Mouse (Mus musculus) midbrain, embryonic 11.5 days (tissue): Measurements from ENCODE around the gene Ncam1. TPM values are rescaled to one million over a fixed set of nuclear protein-coding genes. Genes with fewer than 3 reads are reported as not detected.

Experiments
- ATAC-seq: fragments of 200-750 bp; cut with Nextera tagmentation; 2 replicates; pipeline ENCODE4 v1.8.0; 2017; ENCODE audit warnings: moderate TSS enrichment, moderate library complexity; ENCODE audit not compliant: low FRiP score
- DNase-seq: peaks from one replicate; pipeline ENCODE4 v3.0.0; 2015; ENCODE audit warnings: low spot score; ENCODE audit errors: missing footprints
- H3K27ac ChIP-seq: fragments of 300-500 bp; sonication (generic); 2 replicates; pipeline ENCODE4 v1.5.1; 2014; ENCODE audit warnings: low read depth, low read length
- H3K27me3 ChIP-seq: fragments of 300-500 bp; sonication (generic); 2 replicates; pipeline ENCODE4 v1.6.1; 2014; ENCODE audit warnings: mild to moderate bottlenecking, low read length, moderate library complexity, mixed read lengths; ENCODE audit not compliant: control insufficient read depth, insufficient read depth
- H3K36me3 ChIP-seq: fragments of 300-500 bp; sonication (generic); 2 replicates; pipeline ENCODE4 v1.6.1; 2014; ENCODE audit warnings: mild to moderate bottlenecking, low read length, moderate library complexity, mixed read lengths; ENCODE audit not compliant: control insufficient read depth, insufficient read depth
- H3K4me1 ChIP-seq: fragments of 300-500 bp; sonication (generic); 2 replicates; pipeline ENCODE4 v1.6.1; 2014; ENCODE audit warnings: low read length; ENCODE audit not compliant: control insufficient read depth, insufficient read depth
- H3K4me2 ChIP-seq: fragments of 300-500 bp; sonication (generic); 2 replicates; pipeline ENCODE4 v1.6.1; 2014; ENCODE audit warnings: mild to moderate bottlenecking, moderate library complexity
- H3K4me3 ChIP-seq: fragments of 300-500 bp; sonication (generic); 2 replicates; pipeline ENCODE4 v1.5.1; 2014; ENCODE audit warnings: low read depth, low read length
- H3K9ac ChIP-seq: fragments of 300-500 bp; sonication (generic); 2 replicates; pipeline ENCODE4 v1.6.1; 2014; ENCODE audit warnings: low read length
- H3K9me3 ChIP-seq: fragments of 300-500 bp; sonication (generic); 2 replicates; pipeline ENCODE4 v1.6.1; 2016; ENCODE audit warnings: low read length; ENCODE audit not compliant: control insufficient read depth
- WGBS: fragments of 180-500 bp; shearing (Covaris S2); extraction: QIAGEN DNeasy Blood & Tissue Kit; methylation state at CpG from one replicate; pipeline ENCODE4 v1.1.7; 2014; 5-methylcytosine and 5-hydroxymethylcytosine counted together
- polyA plus RNA-seq: library from polyadenylated mRNA; unstranded; fragments of >200 nt; fragmentation: Nextera tagmentation; extraction: Ambion mirVana; gene quantifications from 2 replicates; pipeline ENCODE4 v1.2.1, GENCODE M21; 2014

Ncam1 gene
- polyA plus RNA-seq, 1 experiment from 2014 or later = 107 TPM

GRCm38 (mm10) chr9:49530739-49531138, 268.0 kb downstream of the Ncam1 start:
- H3K4me2 ChIP-seq = no peak overlapping the region
- WGBS = 55% methylated on average over 4 of the region's 4 CpGs
- H3K4me1 ChIP-seq = peaks cover 15% of the 10 kb centered on the region
- no peak for DNase-seq
- no peaks in the 10 kb centered on the region for H3K9me3 ChIP-seq
- H3K27ac ChIP-seq = no peak overlapping the region
- no peak overlapping the region for H3K4me3 ChIP-seq
- H3K9ac ChIP-seq = no peak overlapping the region
- H3K36me3 ChIP-seq = no peaks in the 10 kb centered on the region
- no peak for ATAC-seq
- H3K27me3 ChIP-seq = no peaks in the 10 kb centered on the region

DNA sequence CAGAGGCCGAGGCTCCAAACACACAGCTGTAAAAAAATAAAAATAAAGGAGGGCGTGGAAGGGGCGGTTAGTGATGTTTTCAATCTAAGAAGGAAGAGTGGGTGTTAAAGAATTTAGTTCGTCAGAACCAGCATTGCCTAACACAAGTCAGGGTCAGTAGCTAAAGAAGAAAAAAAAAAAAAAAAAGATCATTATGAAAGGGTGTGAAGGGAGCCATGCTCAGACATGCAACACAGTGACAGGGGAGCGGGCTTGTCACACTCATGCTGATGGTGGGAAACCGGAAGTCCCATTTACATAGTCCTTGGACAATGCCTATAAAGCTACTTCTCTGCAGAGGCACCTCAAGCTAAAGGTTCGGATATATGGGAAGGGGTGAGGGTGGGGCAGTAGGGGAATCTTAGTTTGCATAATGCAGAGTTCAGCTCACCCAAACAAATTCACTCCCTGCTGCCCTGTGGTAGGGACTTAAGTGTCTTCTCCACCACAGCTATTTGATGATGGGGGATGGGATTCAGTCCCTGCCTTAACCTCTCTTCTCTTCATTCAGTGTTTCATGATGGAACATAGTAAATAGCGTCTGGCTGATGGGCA, 269.3 kb downstream of the Ncam1 start:
- H3K27ac ChIP-seq = no peak overlapping the region
- no peak overlapping the region for H3K4me2 ChIP-seq
- ATAC-seq (no peak), DNase-seq (no peak)
- H3K9me3 ChIP-seq = no peaks in the 10 kb centered on the region
- H3K4me3 ChIP-seq = no peak overlapping the region
- no peaks in the 10 kb centered on the region for H3K27me3 ChIP-seq
- no peak overlapping the region for H3K9ac ChIP-seq
- H3K4me1 ChIP-seq = peaks cover 11% of the 10 kb centered on the region
- WGBS = 73% methylated on average over 8 of the region's 8 CpGs
- H3K36me3 ChIP-seq = no peaks in the 10 kb centered on the region

GRCm38 (mm10) chr9:49528943-49529342, 269.8 kb downstream of the Ncam1 start:
- Histone ChIP-seq H3K27me3 (no peaks in the 10 kb centered on the region), H3K9me3 (no peaks in the 10 kb centered on the region), H3K27ac (no peak overlapping the region), H3K9ac (no peak overlapping the region), H3K4me2 (no peak overlapping the region), H3K4me3 (no peak overlapping the region), H3K4me1 (peaks cover 6% of the 10 kb centered on the region; the same call in 1 of the 2 replicates), H3K36me3 (no peaks in the 10 kb centered on the region)
- ATAC-seq = no peak
- peak; percentile 91 for DNase-seq
- WGBS = 58% methylated on average over 10 of the region's 10 CpGs

DNA sequence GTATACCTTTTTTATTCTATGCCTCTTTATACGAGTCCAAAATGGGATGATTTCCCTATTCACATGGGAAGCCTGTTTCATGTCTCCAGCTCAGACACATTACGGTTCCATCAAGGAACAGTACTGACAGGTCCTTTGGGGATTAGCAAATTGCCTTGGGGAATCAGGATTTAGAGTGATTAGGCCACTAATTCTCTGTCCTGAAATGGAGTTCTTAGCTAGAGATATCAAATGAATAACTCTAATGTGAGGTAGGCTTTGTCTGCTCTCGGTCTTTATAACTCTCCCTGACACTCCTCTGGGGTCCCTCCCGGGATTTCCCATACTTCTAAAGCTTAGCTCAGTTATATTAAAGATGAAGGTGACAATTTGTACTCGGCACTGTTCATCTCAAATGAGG, 270.7 kb downstream of the Ncam1 start:
- Histone ChIP-seq H3K9me3 (no peaks in the 10 kb centered on the region), H3K36me3 (no peaks in the 10 kb centered on the region), H3K27me3 (no peaks in the 10 kb centered on the region), H3K9ac (no peak overlapping the region), H3K4me3 (no peak overlapping the region), H3K27ac (no peak overlapping the region), H3K4me2 (no peak overlapping the region), H3K4me1 (0 out of 2 replicates have a peak, but pooled peaks cover 2% of the 10 kb centered on the region)
- no peak for ATAC-seq
- WGBS = 63% methylated on average over 5 of the region's 5 CpGs
- DNase-seq = no peak

DNA sequence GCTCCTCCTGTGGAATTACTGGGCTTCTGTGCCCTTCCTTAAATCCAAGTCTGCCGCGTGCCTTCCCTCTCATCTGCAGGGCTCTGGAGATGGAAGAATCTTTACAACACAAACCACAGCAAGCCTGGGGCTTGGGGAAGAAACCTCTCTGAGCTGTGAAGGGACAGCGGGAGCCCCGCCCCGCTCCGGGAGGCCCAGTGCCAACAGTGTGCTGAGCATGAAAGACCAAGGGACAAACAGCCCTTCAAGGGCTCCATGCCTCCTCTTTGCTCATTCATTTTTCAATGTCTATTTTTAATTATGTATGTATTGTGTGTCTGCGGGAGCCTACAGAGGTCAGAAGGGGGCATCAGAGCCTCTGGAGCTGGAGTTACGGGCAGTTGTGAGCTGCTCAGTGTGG, 271.4 kb downstream of the Ncam1 start:
- Histone ChIP-seq H3K4me3 (no peak overlapping the region), H3K9ac (no peak overlapping the region), H3K9me3 (no peaks in the 10 kb centered on the region), H3K27me3 (no peaks in the 10 kb centered on the region), H3K4me2 (no peak overlapping the region), H3K36me3 (no peaks in the 10 kb centered on the region), H3K27ac (no peak overlapping the region), H3K4me1 (0 out of 2 replicates have a peak, but pooled peaks cover 2% of the 10 kb centered on the region)
- 67% methylated on average over 8 of the region's 8 CpGs for WGBS
- ATAC-seq (no peak), DNase-seq (no peak)

DNA sequence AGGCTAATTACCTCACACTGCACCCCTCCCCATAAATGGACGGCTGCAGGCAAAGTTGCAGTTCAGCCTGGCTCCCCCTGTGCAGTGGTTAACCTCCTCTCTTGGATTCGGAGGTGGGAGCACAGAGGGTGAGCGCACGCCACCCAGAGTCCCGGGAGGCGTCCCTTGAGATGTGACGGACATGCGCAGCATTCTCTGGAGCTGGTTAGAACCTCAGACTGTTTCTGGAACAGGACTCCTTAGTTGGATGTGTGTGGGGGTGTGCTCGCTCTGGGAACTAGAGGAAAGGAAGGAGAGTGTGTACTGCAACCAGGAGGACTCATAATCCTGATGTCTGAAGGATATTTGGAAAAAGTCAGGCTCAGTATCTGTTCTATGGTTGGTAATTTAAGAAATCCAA, 274.0 kb downstream of the Ncam1 start:
- H3K4me1 ChIP-seq = 0 out of 2 replicates have a peak, but pooled peaks cover 2% of the 10 kb centered on the region
- no peak overlapping the region for H3K4me2 ChIP-seq
- H3K27me3 ChIP-seq = no peaks in the 10 kb centered on the region
- 76% methylated on average over 9 of the region's 9 CpGs for WGBS
- no peaks in the 10 kb centered on the region for H3K9me3 ChIP-seq
- H3K27ac ChIP-seq = no peak overlapping the region
- H3K4me3 ChIP-seq = no peak overlapping the region
- DNase-seq (no peak), ATAC-seq (no peak)
- no peak overlapping the region for H3K9ac ChIP-seq
- H3K36me3 ChIP-seq = no peaks in the 10 kb centered on the region

DNA sequence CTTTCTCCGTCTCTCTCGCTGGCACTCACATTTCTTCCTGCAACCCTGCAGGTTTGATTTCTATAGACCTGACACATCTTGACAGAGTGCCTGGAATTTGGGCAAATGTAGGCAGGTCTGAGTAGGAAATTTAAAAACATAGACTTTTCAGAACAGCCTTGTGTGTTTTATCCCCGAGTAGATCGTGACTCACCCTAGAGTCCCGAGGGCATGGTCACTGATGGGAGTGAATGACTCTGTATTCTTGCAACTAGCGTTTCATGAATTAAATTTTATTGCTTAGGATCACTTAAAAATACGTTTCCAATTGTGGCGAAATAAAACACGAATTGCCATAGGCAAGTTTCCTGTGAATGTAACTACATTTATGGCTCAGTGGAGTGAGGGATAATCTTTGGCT, 274.8 kb downstream of the Ncam1 start:
- no peak overlapping the region for H3K9ac ChIP-seq
- H3K4me3 ChIP-seq = no peak overlapping the region
- H3K27ac ChIP-seq = no peak overlapping the region
- DNase-seq = no peak
- H3K4me2 ChIP-seq = no peak overlapping the region
- no peaks in the 10 kb centered on the region for H3K9me3 ChIP-seq
- WGBS = 92% methylated on average over 9 of the region's 9 CpGs
- H3K27me3 ChIP-seq = no peaks in the 10 kb centered on the region
- no peak for ATAC-seq
- H3K36me3 ChIP-seq = no peaks in the 10 kb centered on the region
- H3K4me1 ChIP-seq = 0 out of 2 replicates have a peak, but pooled peaks cover 2% of the 10 kb centered on the region

DNA sequence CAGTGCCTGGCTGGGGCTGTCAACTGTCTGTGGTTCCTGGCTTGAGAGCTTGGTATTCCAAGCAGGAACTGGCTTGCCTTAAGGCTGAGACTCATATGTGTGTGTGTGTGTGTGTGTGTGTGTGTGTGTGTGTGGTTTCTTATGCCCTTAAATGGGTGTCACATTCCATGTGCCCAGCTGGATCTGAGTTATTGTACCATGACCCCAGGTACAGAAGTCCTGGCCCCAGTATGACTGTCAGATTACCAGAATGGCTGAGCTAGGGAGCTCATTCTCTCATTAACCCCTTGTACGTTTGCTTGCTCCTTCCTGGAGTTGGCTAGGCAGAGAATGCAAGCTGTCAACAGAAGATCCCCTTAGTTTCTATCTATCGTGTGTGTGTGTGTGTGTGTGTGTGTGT, 284.4 kb downstream of the Ncam1 start:
- ATAC-seq (no peak), DNase-seq (no peak)
- no peak overlapping the region for H3K27ac ChIP-seq
- H3K4me3 ChIP-seq = no peak overlapping the region
- H3K4me1 ChIP-seq = peaks cover 3% of the 10 kb centered on the region; the same call in 1 of the 2 replicates
- no peak overlapping the region for H3K9ac ChIP-seq
- H3K9me3 ChIP-seq = no peaks in the 10 kb centered on the region
- H3K36me3 ChIP-seq = no peaks in the 10 kb centered on the region
- no peaks in the 10 kb centered on the region for H3K27me3 ChIP-seq
- no peak overlapping the region for H3K4me2 ChIP-seq
- 83% methylated on average over 2 of the region's 2 CpGs for WGBS

GRCm38 (mm10) chr9:49510666-49511065, 288.1 kb downstream of the Ncam1 start:
- ATAC-seq (no peak), DNase-seq (no peak)
- Histone ChIP-seq H3K4me2 (no peak overlapping the region), H3K9me3 (no peaks in the 10 kb centered on the region), H3K27me3 (no peaks in the 10 kb centered on the region), H3K4me1 (peaks cover 3% of the 10 kb centered on the region; the same call in 1 of the 2 replicates), H3K27ac (no peak overlapping the region), H3K9ac (no peak overlapping the region), H3K4me3 (no peak overlapping the region), H3K36me3 (peaks cover 5% of the 10 kb centered on the region)
- 93% methylated on average over 4 of the region's 4 CpGs for WGBS
